Mouse (Mus musculus): Measurements from ENCODE around the gene Gm9887. TPM values are rescaled to one million over a fixed set of nuclear protein-coding genes. Genes with fewer than 3 reads are reported as not detected.

The Gm9887 gene
- total RNA-seq, 2 experiments from 2014 or later, result not detected

DNA sequence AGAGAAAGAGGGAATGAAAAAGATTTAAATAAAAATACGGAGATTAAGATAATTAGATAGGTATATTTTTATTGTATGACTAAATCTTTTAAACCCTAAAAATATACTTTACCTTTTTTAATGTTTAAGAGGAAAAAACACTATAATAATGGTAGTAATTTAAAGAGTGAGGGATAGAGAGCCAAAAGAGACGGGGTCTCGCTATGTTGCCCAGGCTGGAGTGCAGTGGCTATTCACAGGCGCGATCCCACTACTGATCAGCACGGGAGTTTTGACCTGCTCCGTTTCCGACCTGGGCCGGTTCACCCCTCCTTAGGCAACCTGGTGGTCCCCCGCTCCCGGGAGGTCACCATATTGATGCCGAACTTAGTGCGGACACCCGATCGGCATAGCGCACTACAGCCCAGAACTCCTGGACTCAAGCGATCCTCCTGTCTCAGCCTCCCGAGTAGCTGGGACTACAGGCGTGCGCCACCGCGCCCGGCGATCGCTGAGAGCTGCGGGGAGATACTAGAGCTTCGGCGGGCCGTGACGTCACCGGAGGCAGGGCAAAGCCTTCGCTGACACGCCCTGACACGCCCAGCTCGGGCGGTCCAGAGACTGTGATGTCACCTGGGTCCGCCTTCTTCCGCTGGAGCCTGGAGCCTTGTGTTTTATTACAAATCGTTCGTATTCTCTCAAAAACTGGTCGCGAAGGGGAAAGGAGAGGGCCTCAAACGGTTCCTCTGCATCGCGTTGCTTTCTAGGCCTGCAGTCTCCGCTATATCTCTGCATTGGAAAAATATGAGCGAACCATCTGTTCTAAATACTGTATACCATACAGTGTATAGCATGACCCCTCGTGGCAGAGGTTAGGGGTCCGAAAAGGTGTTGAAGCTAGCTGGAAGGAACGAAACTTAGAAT, 11.0 kb downstream of the Gm9887 start:
- peak; percentile 84 for ATAC-seq (ENCODE audit: poor library complexity, severe bottlenecking)

DNA sequence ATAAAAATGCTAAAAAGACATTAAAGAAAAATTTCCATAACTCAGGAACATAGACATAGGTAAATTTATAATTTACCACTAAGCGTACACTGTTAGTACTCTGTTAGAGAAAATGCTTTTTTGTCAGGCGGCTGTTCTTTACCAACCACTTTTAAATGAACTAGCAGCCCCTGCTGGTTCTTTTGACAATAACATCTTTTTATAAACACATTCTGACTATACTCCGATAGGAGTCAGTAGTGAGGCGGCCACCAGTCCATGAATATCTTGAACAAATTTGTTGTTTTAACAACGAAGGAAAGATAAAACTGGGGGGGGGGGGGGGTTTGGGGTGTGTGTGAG, 11.6 kb downstream of the Gm9887 start:
- ATAC-seq (ENCODE audit: poor library complexity, severe bottlenecking), result peak; percentile 35

DNA sequence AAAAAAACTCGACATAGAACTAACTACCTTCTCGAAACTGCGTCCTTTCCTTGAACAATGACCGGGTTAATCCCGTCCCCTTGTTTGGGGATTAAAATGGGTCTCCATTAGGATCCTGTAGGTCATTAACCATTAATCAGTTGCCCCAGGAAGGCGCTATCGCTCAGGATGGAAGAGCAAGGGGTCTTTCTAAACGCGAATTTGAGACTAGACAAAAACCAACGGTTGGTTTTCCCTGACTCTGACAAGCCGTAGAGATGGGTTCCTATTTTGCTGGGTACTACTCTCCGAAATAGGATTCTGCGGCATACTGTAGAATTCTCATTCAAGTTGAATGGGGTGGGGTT, 15.0 kb downstream of the Gm9887 start:
- no peak for ATAC-seq (ENCODE audit: poor library complexity, severe bottlenecking)

DNA sequence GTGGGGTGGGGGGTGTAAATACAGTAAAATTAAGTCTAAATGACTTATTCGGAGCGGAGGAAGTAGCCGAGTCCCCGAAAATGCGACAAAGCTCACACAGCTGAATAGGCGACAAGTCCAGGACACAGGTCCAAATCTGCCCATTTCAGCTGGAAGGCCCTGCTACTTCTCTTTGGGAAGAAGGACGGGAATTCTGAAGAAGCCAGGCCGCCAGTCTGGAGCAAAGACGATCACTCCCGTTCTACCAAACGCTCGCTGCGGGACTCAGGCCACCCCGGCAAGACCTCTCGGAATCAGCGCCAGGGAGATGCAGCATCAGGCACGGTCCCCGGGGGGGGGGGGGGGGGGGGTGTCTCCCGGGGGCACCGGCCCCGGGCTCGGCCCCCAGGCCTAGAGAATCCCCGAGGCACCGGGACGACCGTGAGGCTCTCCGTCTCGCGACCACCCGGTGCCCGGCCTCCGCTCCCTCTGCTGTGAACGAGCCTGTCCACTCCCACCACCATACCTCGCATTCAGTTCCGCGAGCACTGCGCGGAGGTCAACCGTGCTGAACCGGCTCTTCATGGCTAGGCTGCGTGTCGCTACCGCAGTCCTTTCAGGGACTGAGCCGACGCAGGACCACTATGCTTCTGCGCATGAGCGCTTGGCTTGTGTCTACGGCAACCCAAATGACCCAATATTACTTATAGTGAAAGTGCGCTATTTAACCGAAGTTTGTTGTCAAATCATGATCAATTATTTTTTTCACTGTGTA, 15.5 kb downstream of the Gm9887 start, which contains the start of gene Nemf:
Nemf (minus strand) TSS at position 620 of the 754 bp plus-strand sequence.
- ATAC-seq (ENCODE audit: poor library complexity, severe bottlenecking), result peak; percentile 67

DNA sequence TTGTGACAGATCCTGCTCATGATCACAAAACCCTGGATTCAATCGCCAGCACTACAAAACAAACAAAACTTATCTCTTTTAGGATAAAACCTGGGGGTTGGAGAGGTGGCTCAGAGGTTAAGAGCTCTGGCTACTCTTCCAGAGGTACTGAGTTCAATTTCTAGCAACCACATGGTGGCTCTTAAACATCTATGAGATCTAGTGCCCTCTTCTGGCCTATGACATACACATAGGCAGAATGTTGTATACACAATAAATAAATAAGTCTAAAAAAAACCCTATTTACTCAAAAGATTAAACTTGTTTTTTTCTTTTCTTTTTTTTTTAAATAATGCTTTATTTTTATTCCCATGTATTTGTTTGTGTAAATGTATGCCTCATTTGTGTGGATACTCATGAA, 20.6 kb downstream of the Gm9887 start:
- no peak for ATAC-seq (ENCODE audit: poor library complexity, severe bottlenecking)

DNA sequence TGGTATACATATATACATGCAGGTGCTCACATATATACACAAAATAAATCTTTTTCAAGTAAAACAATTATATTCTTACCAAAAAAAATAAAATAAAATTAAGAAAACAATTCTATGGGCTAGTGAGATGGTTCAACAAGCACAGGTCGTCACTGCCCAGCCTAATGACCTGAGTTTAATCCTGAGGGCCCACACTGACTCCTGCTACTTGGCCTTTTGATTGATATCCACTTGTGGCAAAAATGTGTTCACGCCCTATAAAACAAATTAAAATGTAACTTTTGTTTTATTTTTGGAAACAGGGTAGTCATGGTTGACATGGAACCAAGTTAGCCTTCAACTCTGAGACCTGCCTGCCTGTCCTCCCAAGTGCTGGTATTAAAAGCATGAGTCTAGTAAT, 22.3 kb downstream of the Gm9887 start:
- ATAC-seq (ENCODE audit: poor library complexity, severe bottlenecking), result no peak

DNA sequence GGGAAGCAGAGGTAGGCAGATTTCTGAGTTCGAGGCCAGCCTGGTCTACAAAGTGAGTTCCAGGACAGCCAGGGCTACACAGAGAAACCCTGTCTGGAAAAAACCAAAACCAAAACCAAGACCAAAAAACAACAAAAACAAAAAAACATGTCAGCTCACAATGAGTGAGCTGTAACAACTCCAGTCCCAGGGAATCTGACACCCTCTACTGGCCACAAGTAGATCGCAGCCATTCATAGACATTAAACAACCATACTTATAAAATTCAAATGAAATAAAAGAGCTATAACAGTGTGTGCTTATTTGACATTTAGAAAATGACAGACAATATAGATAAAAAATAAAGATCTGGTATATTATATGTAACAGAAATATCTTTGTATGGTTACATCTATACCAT, 38.7 kb downstream of the Gm9887 start:
- peak; percentile 75 for ATAC-seq (ENCODE audit: poor library complexity, severe bottlenecking)

DNA sequence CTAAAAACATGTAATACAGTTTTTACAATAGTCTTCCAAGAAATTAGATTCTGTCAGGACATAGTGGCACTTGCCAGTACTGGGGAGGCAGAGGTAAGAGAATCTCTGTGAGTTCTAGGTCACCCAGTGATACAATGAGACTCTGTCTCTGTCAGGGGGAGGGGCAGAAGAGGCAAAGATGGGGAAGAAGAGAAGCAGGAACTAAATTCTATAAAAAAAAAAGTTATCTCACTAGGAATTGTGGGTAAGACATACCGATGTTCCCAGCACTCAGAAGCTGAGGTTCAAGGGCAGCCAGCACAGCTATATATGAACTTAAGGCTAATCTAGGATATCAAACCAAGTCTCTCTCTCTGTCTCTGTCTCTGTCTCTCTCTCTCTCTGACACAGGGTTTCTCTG, 40.1 kb downstream of the Gm9887 start:
- ATAC-seq (ENCODE audit: poor library complexity, severe bottlenecking), result peak; percentile 67

DNA sequence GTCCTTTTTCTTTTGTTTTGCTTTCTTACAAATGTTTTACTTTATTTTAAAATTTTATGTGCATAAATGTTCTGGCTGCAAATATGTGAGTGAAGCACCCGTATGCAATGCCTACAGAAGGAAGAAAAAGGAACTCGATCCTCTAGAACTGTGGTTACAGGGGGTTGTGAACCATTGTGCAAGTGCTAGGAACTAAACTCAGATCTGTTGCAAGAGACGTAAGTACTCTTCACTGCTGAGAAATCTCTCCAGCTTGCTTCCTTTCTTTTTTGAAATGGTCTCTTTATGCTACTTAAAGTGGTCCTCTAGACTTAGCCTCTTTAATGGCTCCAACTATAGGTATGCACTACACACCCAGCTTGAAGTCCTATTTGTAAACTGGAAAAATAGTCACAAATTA, 41.1 kb downstream of the Gm9887 start:
- ATAC-seq (ENCODE audit: poor library complexity, severe bottlenecking), result peak; percentile 93

Other genes starting within 250 kb of the Gm9887 start
- gene Rps29, start 213.3 kb downstream of the Gm9887 start, total RNA-seq (2015), result 1,804 and 2,132 TPM in 2 replicates
- 1,670 and 2,037 TPM in 2 replicates for gene Rps29, start 213.3 kb downstream of the Gm9887 start, total RNA-seq (2017)
- 23.3 and 27.6 TPM in 2 replicates for gene Lrr1, start 203.6 kb downstream of the Gm9887 start, total RNA-seq (2015)
- gene Lrr1, start 203.6 kb downstream of the Gm9887 start, total RNA-seq (2017), result 13.3 and 13.7 TPM in 2 replicates
- 691 and 759 TPM in 2 replicates for gene Rpl36al, start 188.4 kb downstream of the Gm9887 start, total RNA-seq (2015)
- gene Rpl36al, start 188.4 kb downstream of the Gm9887 start, total RNA-seq (2017), result 982 and 1,157 TPM in 2 replicates
- gene Mgat2, start 188.3 kb downstream of the Gm9887 start, total RNA-seq (2015), result 82.9 and 91.6 TPM in 2 replicates
- gene Mgat2, start 188.3 kb downstream of the Gm9887 start, total RNA-seq (2017), result 89.3 and 91.9 TPM in 2 replicates
- gene Gm49383, start 175.4 kb downstream of the Gm9887 start, total RNA-seq (2015), result 1.8 and 4.7 TPM in 2 replicates
- 18.6 and 18.8 TPM in 2 replicates for gene Gm49383, start 175.4 kb downstream of the Gm9887 start, total RNA-seq (2017)
- 3.7 and 4.4 TPM in 2 replicates for gene Dnaaf2, start 174.0 kb downstream of the Gm9887 start, total RNA-seq (2015)
- gene Dnaaf2, start 174.0 kb downstream of the Gm9887 start, total RNA-seq (2017), result 3.5 and 7.2 TPM in 2 replicates
- 8.8 and 19.8 TPM in 2 replicates for gene Gm49384, start 168.2 kb downstream of the Gm9887 start, total RNA-seq (2015)
- gene Gm49384, start 168.2 kb downstream of the Gm9887 start, total RNA-seq (2017), result 8.3 and 12.8 TPM in 2 replicates
- 35.6 and 50.8 TPM in 2 replicates for gene Pole2, start 144.3 kb downstream of the Gm9887 start, total RNA-seq (2015)
- 22.5 and 31.2 TPM in 2 replicates for gene Pole2, start 144.3 kb downstream of the Gm9887 start, total RNA-seq (2017)
- 0.91 and 3.5 TPM in 2 replicates for gene Klhdc1, start 131.3 kb downstream of the Gm9887 start, total RNA-seq (2015)
- gene Klhdc1, start 131.3 kb downstream of the Gm9887 start, total RNA-seq (2017), result 2.9 and 5.1 TPM in 2 replicates
- 35.7 and 38.6 TPM in 2 replicates for gene Klhdc2, start 75.8 kb downstream of the Gm9887 start, total RNA-seq (2015)
- 34.6 and 36.8 TPM in 2 replicates for gene Klhdc2, start 75.8 kb downstream of the Gm9887 start, total RNA-seq (2017)
- gene Nemf, start 15.3 kb downstream of the Gm9887 start, total RNA-seq (2015), result 43.7 and 44.6 TPM in 2 replicates
- gene Nemf, start 15.3 kb downstream of the Gm9887 start, total RNA-seq (2017), result 67.3 and 79.7 TPM in 2 replicates
- 78.8 and 94.8 TPM in 2 replicates for gene Arf6, start 308 bp downstream of the Gm9887 start, total RNA-seq (2015)
- 125 and 133 TPM in 2 replicates for gene Arf6, start 308 bp downstream of the Gm9887 start, total RNA-seq (2017)
- gene Vcpkmt, start 210.6 kb upstream of the Gm9887 start, total RNA-seq (2015), result 5.9 and 6.6 TPM in 2 replicates
- 5.6 and 6.6 TPM in 2 replicates for gene Vcpkmt, start 210.6 kb upstream of the Gm9887 start, total RNA-seq (2017)

All from megakaryocyte, adult 5-6 weeks (primary cell).